Mouse (Mus musculus) myocyte (in vitro differentiated cells): Measurements from ENCODE around the gene Casp1.

ENCODE experiments used
- CEBPB ChIP-seq: IDR thresholded peaks from 2 replicates; pipeline ENCODE4 v1.6.1; 2011; ENCODE audit warnings: mild to moderate bottlenecking, moderate library complexity; ENCODE audit not compliant: poor library complexity, insufficient read depth, severe bottlenecking
- MAX ChIP-seq: IDR thresholded peaks from one replicate; pipeline ENCODE4 v1.6.1; 2011; ENCODE audit warnings: low read depth, mild to moderate bottlenecking, control low read depth
- MYOG ChIP-seq, 3 experiments: IDR thresholded peaks; one replicate each; pipeline ENCODE4 v1.6.1; 2011; ENCODE audit warnings: control low read depth in 2 of 3, low read depth in 2 of 3, mild to moderate bottlenecking in 2 of 3; ENCODE audit not compliant: insufficient read length in 2 of 3, control insufficient read depth in 1 of 3, insufficient read depth in 1 of 3
- POLR2A ChIP-seq: IDR thresholded peaks from one replicate; pipeline ENCODE4 v1.6.1; 2011; ENCODE audit warnings: low read depth, mild to moderate bottlenecking, control low read depth, moderate library complexity; ENCODE audit not compliant: insufficient read length
- POLR2AphosphoS2 ChIP-seq: IDR thresholded peaks from one replicate; pipeline ENCODE4 v1.6.1; 2011; ENCODE audit warnings: low read depth, control low read depth; ENCODE audit not compliant: insufficient read length
- REST ChIP-seq: IDR thresholded peaks from one replicate; pipeline ENCODE4 v1.6.1; 2011; ENCODE audit warnings: mild to moderate bottlenecking, control low read depth, moderate library complexity; ENCODE audit not compliant: insufficient read depth, insufficient read length
- SRF ChIP-seq: IDR thresholded peaks from one replicate; pipeline ENCODE4 v1.6.1; 2011; ENCODE audit warnings: low read depth; ENCODE audit not compliant: control insufficient read depth, insufficient read length
- TCF12 ChIP-seq: IDR thresholded peaks from one replicate; pipeline ENCODE4 v1.6.1; 2011; ENCODE audit warnings: mild to moderate bottlenecking, control low read depth; ENCODE audit not compliant: poor library complexity, insufficient read depth, severe bottlenecking
- TCF3 ChIP-seq: IDR thresholded peaks from one replicate; pipeline ENCODE4 v1.6.1; 2011; ENCODE audit warnings: low read depth, control low read depth; ENCODE audit not compliant: insufficient read length
- USF1 ChIP-seq: IDR thresholded peaks from one replicate; pipeline ENCODE4 v1.6.1; 2011; ENCODE audit warnings: low read depth, mild to moderate bottlenecking, control low read depth, moderate library complexity

GRCm38 (mm10) chr9:5286597-5286996, 11.7 kb upstream of the Casp1 start:
- TF ChIP-seq MAX (no peak), MYOG (IDR thresholded peaks at IDR 0.05; ENCODE audit: control insufficient read depth in 1 of 3, insufficient read depth in 1 of 3, insufficient read length in 2 of 3, low read depth in 2 of 3) (no peak), POLR2A (no peak), TCF3 (no peak), CEBPB (no peak), TCF12 (no peak), USF1 (no peak), POLR2AphosphoS2 (no peak), SRF (no peak), REST (no peak)
